Comparison of ENCODE assay signal across 8 mouse cellular contexts in the genomic region with DNA sequence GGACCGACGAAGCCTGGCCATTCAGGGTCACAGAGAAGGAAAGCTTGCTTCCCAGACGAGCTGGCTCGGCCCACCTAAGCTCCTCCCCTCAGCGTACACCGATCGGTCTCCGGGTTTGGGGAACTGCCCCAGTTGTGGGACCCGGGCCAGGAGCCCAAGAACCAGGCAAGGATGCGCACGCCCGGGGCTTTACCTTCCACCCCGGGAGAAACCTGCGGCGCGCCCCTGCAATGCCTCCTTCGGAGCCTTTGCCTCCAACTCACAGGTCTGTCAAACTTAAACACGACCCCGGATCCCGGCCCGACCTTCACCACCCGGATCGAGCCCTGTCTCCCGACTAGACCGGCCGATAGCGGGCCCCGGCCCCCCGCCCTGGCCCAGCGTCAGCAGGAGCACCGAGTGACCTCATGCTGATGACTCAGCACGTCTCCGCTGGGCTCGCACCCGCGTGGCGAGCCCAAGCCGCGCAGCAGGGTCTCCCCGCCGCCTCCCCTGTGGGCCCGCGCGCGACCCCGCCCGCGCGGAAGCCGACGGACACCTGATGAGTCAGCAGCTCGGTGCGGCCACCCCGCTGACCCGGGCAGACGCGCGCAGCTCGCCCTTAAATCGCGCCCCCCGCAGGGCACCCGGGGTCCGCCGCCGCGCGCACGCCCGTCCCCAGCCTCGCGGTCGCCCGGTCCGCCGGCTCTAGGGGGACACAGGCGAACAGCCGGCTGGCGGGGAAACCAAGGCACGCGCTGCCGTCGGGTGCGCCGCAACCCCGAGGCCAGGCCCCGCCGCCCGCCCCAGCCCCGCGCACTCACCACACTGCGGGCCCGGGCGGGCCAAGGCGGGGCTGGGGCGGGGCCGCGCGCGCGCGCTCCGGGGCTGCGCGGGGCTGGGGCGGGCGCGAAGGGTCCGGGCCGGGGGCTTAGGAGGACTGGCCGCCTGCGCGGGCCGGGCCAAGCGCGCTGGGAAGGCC. TPM values are rescaled to one million over a fixed set of nuclear protein-coding genes. Genes with fewer than 3 reads are reported as not detected.
DNase-seq lines count a peak whose midpoint lies in the region; ATAC-seq lines count a peak whose summit lies in the region.

No protein-coding gene starts in this region.

- peak overlapping the region; percentile 97 for H3K4me3 ChIP-seq in embryonic facial prominence, embryonic 13.5 days
- H3K4me3 ChIP-seq in liver, embryonic 15.5 days (replicated peaks) = peak overlapping the region; percentile 87
- H3K4me3 ChIP-seq in stomach, embryonic 14.5 days (ENCODE audit: low read depth, low read length) = peak overlapping the region; percentile 92

- ATAC-seq in embryonic facial prominence, embryonic 13.5 days (ENCODE audit: insufficient number of reproducible peaks, insufficient read depth, low FRiP score, low TSS enrichment, low read depth) = peak; percentile 81
- peak; percentile 78 for ATAC-seq in liver, embryonic 15.5 days (ENCODE audit: insufficient read depth)
- peak; percentile 77 for ATAC-seq in stomach, embryonic 14.5 days (ENCODE audit: insufficient number of reproducible peaks, insufficient read depth, low FRiP score, low read depth)

- DNase-seq in 3T3-L1 (ENCODE audit: low read depth, low spot score) = peak; percentile 89
- DNase-seq in adrenal gland, adult 8-10 months = peak; percentile 85
- peak; percentile 74 to 75 for DNase-seq in heart, adult 9 months (ENCODE audit: low spot score in 2 of 2)
- peak; percentile 91 for DNase-seq in kidney, adult 9 months
- DNase-seq in natural killer cell, adult 2 months (ENCODE audit: low spot score in 2 of 2) = peak; percentile 66 to 67

- no peaks in the 10 kb centered on the region for H3K9me3 ChIP-seq in embryonic facial prominence, embryonic 13.5 days
- no peaks in the 10 kb centered on the region for H3K9me3 ChIP-seq in liver, embryonic 15.5 days (replicated peaks)
- no peaks in the 10 kb centered on the region for H3K9me3 ChIP-seq in stomach, embryonic 14.5 days (ENCODE audit: control insufficient read depth, low read depth, low read length)

- WGBS in embryonic facial prominence, embryonic 13.5 days = under 1% methylated on average over 95 of the region's 116 CpGs
- under 1% methylated on average over 116 of the region's 116 CpGs for WGBS in liver, embryonic 15.5 days (ENCODE audit: insufficient replicate concordance)
- WGBS in stomach, embryonic 14.5 days = under 1% methylated on average over 99 of the region's 116 CpGs

- peak overlapping the region; percentile 76 for H3K4me2 ChIP-seq in embryonic facial prominence, embryonic 13.5 days
- H3K4me2 ChIP-seq in liver, embryonic 15.5 days = peak overlapping the region; percentile 94
- peak overlapping the region; percentile 81 for H3K4me2 ChIP-seq in stomach, embryonic 14.5 days (replicated peaks; ENCODE audit: low read depth, low read length)

- peak overlapping the region; percentile 86 for H3K27ac ChIP-seq in embryonic facial prominence, embryonic 13.5 days
- peak overlapping the region; percentile 99 for H3K27ac ChIP-seq in liver, embryonic 15.5 days (replicated peaks)
- peak overlapping the region; percentile 86 for H3K27ac ChIP-seq in stomach, embryonic 14.5 days (ENCODE audit: low read length)

- H3K27me3 ChIP-seq in embryonic facial prominence, embryonic 13.5 days = no peaks in the 10 kb centered on the region
- H3K27me3 ChIP-seq in liver, embryonic 15.5 days = no peaks in the 10 kb centered on the region
- H3K27me3 ChIP-seq in stomach, embryonic 14.5 days (ENCODE audit: control insufficient read depth, insufficient read depth, low read length) = no peaks in the 10 kb centered on the region

- peaks cover 15% of the 10 kb centered on the region for H3K36me3 ChIP-seq in embryonic facial prominence, embryonic 13.5 days
- peaks cover 11% of the 10 kb centered on the region for H3K36me3 ChIP-seq in liver, embryonic 15.5 days (replicated peaks)
- H3K36me3 ChIP-seq in stomach, embryonic 14.5 days (ENCODE audit: control insufficient read depth, insufficient read depth, low read length) = peaks cover 10% of the 10 kb centered on the region; the same call in 1 of the 2 replicates

- H3K4me1 ChIP-seq in embryonic facial prominence, embryonic 13.5 days = peaks cover 28% of the 10 kb centered on the region
- H3K4me1 ChIP-seq in liver, embryonic 15.5 days (replicated peaks) = peaks cover 61% of the 10 kb centered on the region
- peaks cover 30% of the 10 kb centered on the region for H3K4me1 ChIP-seq in stomach, embryonic 14.5 days (ENCODE audit: control insufficient read depth, insufficient read depth, low read length)

- H3K9ac ChIP-seq in embryonic facial prominence, embryonic 13.5 days = peak overlapping the region; percentile 94
- peak overlapping the region; percentile 98 for H3K9ac ChIP-seq in liver, embryonic 15.5 days
- H3K9ac ChIP-seq in stomach, embryonic 14.5 days (replicated peaks; ENCODE audit: low read depth, low read length) = peak overlapping the region; percentile 92

RNA-seq across cellular contexts. Expression of gene Mafg, which starts 0.6 kb away (rescaled TPM):
- 10 to 100 TPM; 53.2 to 74.4 (median 69.7) TPM for total RNA-seq in adrenal gland, adult 8-10 months (2022)
- polyA plus RNA-seq in embryonic facial prominence, embryonic 13.5 days (2015; fragmentation: Nextera tagmentation; extraction: Ambion mirVana) = 22.0 and 30.0 TPM in 2 replicates
- polyA plus RNA-seq in liver, embryonic 15.5 days (2015; fragmentation: Nextera tagmentation; extraction: Ambion mirVana) = 37.6 and 42.3 TPM in 2 replicates
- 21.2 and 25.0 TPM in 2 replicates for polyA plus RNA-seq in stomach, embryonic 14.5 days (2014; fragmentation: Nextera tagmentation; extraction: Ambion mirVana)

RNA-seq across cellular contexts. Expression of gene Sirt7, which starts 7.8 kb away (rescaled TPM):
- 10 to 100 TPM; 61.1 to 97.1 (median 75.7) TPM for total RNA-seq in adrenal gland, adult 8-10 months (2022)
- polyA plus RNA-seq in embryonic facial prominence, embryonic 13.5 days (2015; fragmentation: Nextera tagmentation; extraction: Ambion mirVana) = 26.6 and 30.0 TPM in 2 replicates
- polyA plus RNA-seq in liver, embryonic 15.5 days (2015; fragmentation: Nextera tagmentation; extraction: Ambion mirVana) = 32.3 and 36.9 TPM in 2 replicates
- polyA plus RNA-seq in stomach, embryonic 14.5 days (2014; fragmentation: Nextera tagmentation; extraction: Ambion mirVana) = 31.1 and 36.1 TPM in 2 replicates

RNA-seq across cellular contexts. Expression of gene Pycr1, which starts 10.7 kb away (rescaled TPM):
- 1 to 10 TPM in 3 of 4 experiments, under 1 TPM in 1; 0.73 to 2.0 (median 1.3) TPM for total RNA-seq in adrenal gland, adult 8-10 months (2022)
- polyA plus RNA-seq in embryonic facial prominence, embryonic 13.5 days (2015; fragmentation: Nextera tagmentation; extraction: Ambion mirVana) = 27.7 and 34.9 TPM in 2 replicates
- 5.1 and 5.7 TPM in 2 replicates for polyA plus RNA-seq in liver, embryonic 15.5 days (2015; fragmentation: Nextera tagmentation; extraction: Ambion mirVana)
- polyA plus RNA-seq in stomach, embryonic 14.5 days (2014; fragmentation: Nextera tagmentation; extraction: Ambion mirVana) = 28.1 and 28.6 TPM in 2 replicates

RNA-seq across cellular contexts. Expression of gene Pcyt2, which starts 15.1 kb away (rescaled TPM):
- total RNA-seq in adrenal gland, adult 8-10 months (2022) = 100 to 1,000 TPM; 201 to 310 (median 259) TPM
- polyA plus RNA-seq in embryonic facial prominence, embryonic 13.5 days (2015; fragmentation: Nextera tagmentation; extraction: Ambion mirVana) = 150 and 152 TPM in 2 replicates
- 138 and 165 TPM in 2 replicates for polyA plus RNA-seq in liver, embryonic 15.5 days (2015; fragmentation: Nextera tagmentation; extraction: Ambion mirVana)
- 119 and 135 TPM in 2 replicates for polyA plus RNA-seq in stomach, embryonic 14.5 days (2014; fragmentation: Nextera tagmentation; extraction: Ambion mirVana)

RNA-seq across cellular contexts. Expression of gene Myadml2, which starts 15.1 kb away (rescaled TPM):
- total RNA-seq in adrenal gland, adult 8-10 months (2022) = 1 to 10 TPM in 1 of 4 experiments, under 1 TPM in 2, not detected in 1; 0.65 to 1.2 (median 0.81) TPM
- not detected in 2 replicates for polyA plus RNA-seq in embryonic facial prominence, embryonic 13.5 days (2015; fragmentation: Nextera tagmentation; extraction: Ambion mirVana)
- 0.29 and 1.0 TPM in 2 replicates for polyA plus RNA-seq in liver, embryonic 15.5 days (2015; fragmentation: Nextera tagmentation; extraction: Ambion mirVana)
- polyA plus RNA-seq in stomach, embryonic 14.5 days (2014; fragmentation: Nextera tagmentation; extraction: Ambion mirVana) = not detected in 2 replicates

Comparison
In these comparisons a context has a peak if more than half of its experiments do, and no peak if none do; other contexts are left out.
1. Peak in every context shown above with its lines: DNase-seq, ATAC-seq, H3K4me3 ChIP-seq and H3K27ac ChIP-seq.